Mouse (Mus musculus) activated CD4-positive, CD25-positive, alpha-beta regulatory T cell, adult 4 months (primary cell): ENCODE measurements around the gene Itpkb. TPM values are rescaled to one million over a fixed set of nuclear protein-coding genes. Genes with fewer than 3 reads are reported as not detected.

Source experiments
- ATAC-seq: one replicate; pipeline ENCODE4 v1.8.0; 2017
- polyA plus RNA-seq, 2 experiments: library from polyadenylated mRNA; unstranded; fragments of 100-300 nt; shearing (Covaris generic); gene quantifications; one replicate each; pipeline ENCODE4 v1.2.1; 2017

The Itpkb gene
- polyA plus RNA-seq, 2 experiments from 2014 or later, result 29.8 to 38.2 TPM

GRCm38 (mm10) chr1:180345098-180345497 is 14.8 kb downstream of the Itpkb start:
- no peak for ATAC-seq

- no peak for ATAC-seq
Measured at GRCm38 (mm10) chr1:180347059-180347458, 16.8 kb downstream of the Itpkb start.

GRCm38 (mm10) chr1:180347907-180348306 is 17.6 kb downstream of the Itpkb start:
- ATAC-seq, result no peak

GRCm38 (mm10) chr1:180349090-180349489 is 18.8 kb downstream of the Itpkb start:
- ATAC-seq, result no peak

GRCm38 (mm10) chr1:180352258-180352657 is 22.0 kb downstream of the Itpkb start:
- no peak for ATAC-seq

- ATAC-seq, result no peak
Measured at GRCm38 (mm10) chr1:180354129-180354528, 23.8 kb downstream of the Itpkb start.

- ATAC-seq, result peak; percentile 17
Measured at GRCm38 (mm10) chr1:180354976-180355730, 24.9 kb downstream of the Itpkb start.

- ATAC-seq, result peak; percentile 84
Measured at GRCm38 (mm10) chr1:180356176-180356575, 25.9 kb downstream of the Itpkb start.

- no peak for ATAC-seq
Measured at GRCm38 (mm10) chr1:180356857-180357256, 26.6 kb downstream of the Itpkb start.

- no peak for ATAC-seq
Measured at GRCm38 (mm10) chr1:180357893-180358331, 27.6 kb downstream of the Itpkb start.

GRCm38 (mm10) chr1:180358466-180358865 is 28.2 kb downstream of the Itpkb start:
- ATAC-seq, result no peak

GRCm38 (mm10) chr1:180359311-180359710 is 29.0 kb downstream of the Itpkb start:
- ATAC-seq, result peak; percentile 31

GRCm38 (mm10) chr1:180362176-180362575 is 31.9 kb downstream of the Itpkb start:
- no peak for ATAC-seq

- ATAC-seq, result no peak
Measured at GRCm38 (mm10) chr1:180362844-180363243, 32.6 kb downstream of the Itpkb start.

GRCm38 (mm10) chr1:180363317-180363716 is 33.0 kb downstream of the Itpkb start:
- no peak for ATAC-seq

- peak; percentile 58 for ATAC-seq
Measured at GRCm38 (mm10) chr1:180364005-180364404, 33.7 kb downstream of the Itpkb start.

- ATAC-seq, result no peak
Measured at GRCm38 (mm10) chr1:180364720-180365119, 34.4 kb downstream of the Itpkb start.

GRCm38 (mm10) chr1:180365180-180365810 is 35.0 kb downstream of the Itpkb start:
- peak; percentile 64 for ATAC-seq

- peak; percentile 29 for ATAC-seq
Measured at GRCm38 (mm10) chr1:180365983-180366811, 35.9 kb downstream of the Itpkb start.

GRCm38 (mm10) chr1:180367045-180367619 is 36.8 kb downstream of the Itpkb start:
- no peak for ATAC-seq

- no peak for ATAC-seq
Measured at GRCm38 (mm10) chr1:180367626-180368025, 37.3 kb downstream of the Itpkb start.

GRCm38 (mm10) chr1:180368112-180368511 is 37.8 kb downstream of the Itpkb start:
- no peak for ATAC-seq

- no peak for ATAC-seq
Measured at GRCm38 (mm10) chr1:180368646-180369045, 38.4 kb downstream of the Itpkb start.
